Mouse (Mus musculus): ENCODE results near the gene Ly6g5c.
A peak's percentile ranks its signal among the peaks of the same experiment; 100 is the strongest.

DNA sequence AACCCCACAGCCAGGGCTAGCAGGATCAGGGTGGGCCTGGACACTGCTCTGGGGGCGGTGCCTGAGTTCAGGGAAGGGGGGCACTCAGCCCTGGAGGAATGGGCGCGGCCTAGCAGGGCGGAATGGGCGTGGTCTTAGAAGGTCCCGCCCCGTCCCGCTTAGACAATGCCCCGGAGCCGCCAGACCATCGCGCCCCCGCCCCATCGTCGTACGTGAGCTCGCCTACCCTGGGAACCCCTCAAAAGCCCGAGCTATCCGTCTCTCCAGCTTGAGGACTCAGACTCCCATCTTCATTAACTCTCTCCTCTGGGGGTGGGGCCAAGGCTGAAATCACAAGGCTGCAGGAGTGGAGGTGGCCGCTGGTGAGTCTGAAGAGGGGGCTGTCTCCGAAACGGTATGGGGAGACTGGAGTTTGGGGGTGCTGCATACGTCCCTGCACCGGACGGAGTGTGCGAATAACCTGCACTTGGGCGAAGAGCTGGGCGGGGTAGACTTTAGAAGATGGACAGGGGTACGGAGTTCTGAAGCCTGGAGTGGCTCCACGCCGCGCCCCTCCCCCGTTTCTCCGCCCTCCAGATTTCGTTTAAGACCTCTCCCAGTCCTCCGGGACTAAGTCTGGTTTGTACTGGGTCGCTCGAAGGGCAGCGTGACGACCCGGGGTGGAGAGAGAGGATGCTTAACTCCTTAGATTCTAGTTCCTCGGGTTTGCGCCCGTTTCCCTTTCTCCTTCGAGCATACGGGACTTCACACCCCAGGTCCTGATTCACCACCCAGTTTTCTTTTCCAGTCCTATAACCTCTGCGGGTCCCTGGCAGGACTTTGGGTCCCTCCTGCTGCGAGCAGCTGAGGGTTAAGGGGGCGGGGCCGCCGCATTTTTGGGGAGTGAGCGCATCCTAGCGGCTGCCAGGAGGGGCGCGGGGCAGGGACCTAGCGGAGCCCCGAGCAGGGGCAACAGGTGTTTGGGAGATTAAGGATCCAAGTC lies 48.9 kb upstream of the Ly6g5c start, which contains the start of gene Ddah2:
- TF ChIP-seq CTCF (IDR thresholded peaks at IDR 0.05; ENCODE audit: low read depth), result peak; percentile 59
- peak; percentile 23; the same call in 1 of the 2 replicates for TF ChIP-seq EP300 (IDR thresholded peaks at IDR 0.05; ENCODE audit: low read depth)

Data from heart, postnatal 0 days (tissue).